Mouse (Mus musculus) CH12.LX (cell line): ENCODE results near the gene Ank2. TPM values are rescaled to one million over a fixed set of nuclear protein-coding genes. Genes with fewer than 3 reads are reported as not detected.

Source experiments
- DNase-seq: peaks from one replicate; pipeline ENCODE4 v3.0.0-alpha.2; 2013; ENCODE audit errors: extremely low read depth
- H3K27ac ChIP-seq: 2 replicates; pipeline ENCODE4 v1.5.1; 2012; ENCODE audit warnings: low read depth, mild to moderate bottlenecking, control low read depth, moderate library complexity; ENCODE audit not compliant: insufficient read depth
- H3K27me3 ChIP-seq: replicated peaks from 2 replicates; pipeline ENCODE3; 2012; ENCODE audit warnings: inconsistent platforms
- H3K36me3 ChIP-seq, 2 experiments: replicated peaks in 1 of 2; 2 replicates each; pipeline versions ENCODE3 to v1.6.1; 2012; ENCODE audit warnings: inconsistent platforms in 1 of 2, low read length in 1 of 2, mild to moderate bottlenecking in 1 of 2, mixed read lengths in 1 of 2, moderate library complexity in 1 of 2; ENCODE audit not compliant: control insufficient read depth in 1 of 2, insufficient read depth in 1 of 2
- H3K4me1 ChIP-seq, 2 experiments: 2 replicates each; pipeline ENCODE4 v1.6.1; 2012; ENCODE audit warnings: inconsistent platforms in 1 of 2, moderate library complexity in 1 of 2; ENCODE audit not compliant: insufficient read depth in 2 of 2, control insufficient read depth in 1 of 2
- H3K4me2 ChIP-seq: 2 replicates; pipeline ENCODE4 v1.6.1; 2012; ENCODE audit warnings: low read depth, mild to moderate bottlenecking, control low read depth; ENCODE audit not compliant: poor library complexity, insufficient read depth, severe bottlenecking
- H3K4me3 ChIP-seq, 3 experiments: fragments of 150-350 bp in 1 of 3; sonication (generic) in 1 of 3; replicated peaks in 1 of 3; 2 replicates each; pipeline versions ENCODE3 to v1.5.1; 2011 to 2012; ENCODE audit warnings: low read depth in 2 of 3, low read length in 2 of 3, mild to moderate bottlenecking in 2 of 3, moderate library complexity in 2 of 3, control low read depth in 1 of 3, improper control_type of control experiment in 1 of 3, inconsistent platforms in 1 of 3, mixed read lengths in 1 of 3; ENCODE audit not compliant: poor library complexity in 1 of 3
- H3K79me2 ChIP-seq: replicated peaks from 2 replicates; pipeline ENCODE4 v1.6.1; 2012; ENCODE audit warnings: mild to moderate bottlenecking, moderate library complexity; ENCODE audit not compliant: control insufficient read depth, poor library complexity, insufficient read depth, severe bottlenecking; ENCODE audit errors: extremely low read depth
- H3K9ac ChIP-seq: 2 replicates; pipeline ENCODE4 v1.6.1; 2012; ENCODE audit warnings: low read depth, mild to moderate bottlenecking, control low read depth, moderate library complexity; ENCODE audit not compliant: insufficient read depth
- H3K9me3 ChIP-seq: replicated peaks from 2 replicates; pipeline ENCODE3; 2012; ENCODE audit warnings: low read length, inconsistent platforms, mixed read lengths
- CHD1 ChIP-seq: IDR thresholded peaks from 2 replicates; pipeline ENCODE4 v1.6.1; 2012; ENCODE audit warnings: low read depth, low read length, improper control_type of control experiment, inconsistent platforms
- CTCF ChIP-seq, 2 experiments: IDR thresholded peaks in 1 of 2; conservative IDR thresholded peaks in 1 of 2; 2 replicates each; pipeline ENCODE4 v1.5.1; 2011 to 2012; ENCODE audit warnings: low read depth in 2 of 2, low read length in 2 of 2, improper control_type of control experiment in 1 of 2, inconsistent platforms in 1 of 2, mild to moderate bottlenecking in 1 of 2, moderate library complexity in 1 of 2
- E2F4 ChIP-seq: IDR thresholded peaks from 2 replicates; pipeline ENCODE4 v1.6.1; 2011; ENCODE audit warnings: low read depth, low read length, improper control_type of control experiment; ENCODE audit not compliant: insufficient replicate concordance
- ELF1 ChIP-seq: IDR thresholded peaks from 2 replicates; pipeline ENCODE4 v1.6.1; 2014; ENCODE audit warnings: low read depth, mild to moderate bottlenecking, inconsistent platforms, low read length, improper control_type of control experiment
- HCFC1 ChIP-seq: IDR thresholded peaks from 2 replicates; pipeline ENCODE4 v1.6.1; 2012; ENCODE audit warnings: low read depth, mild to moderate bottlenecking, inconsistent platforms, low read length, improper control_type of control experiment
- JUND ChIP-seq: conservative IDR thresholded peaks from 2 replicates; pipeline ENCODE4 v1.6.1; 2011; ENCODE audit warnings: low read depth, low read length, improper control_type of control experiment
- MAFK ChIP-seq: IDR thresholded peaks from 2 replicates; pipeline ENCODE4 v1.6.1; 2011; ENCODE audit warnings: low read length, improper control_type of control experiment; ENCODE audit not compliant: insufficient replicate concordance
- MAX ChIP-seq: IDR thresholded peaks from 2 replicates; pipeline ENCODE4 v1.6.1; 2011; ENCODE audit warnings: low read length, improper control_type of control experiment
- MAZ ChIP-seq: IDR thresholded peaks from 2 replicates; pipeline ENCODE4 v1.6.1; 2012; ENCODE audit warnings: low read depth, mild to moderate bottlenecking, inconsistent platforms, low read length, improper control_type of control experiment, moderate library complexity
- MEF2A ChIP-seq: IDR thresholded peaks from 2 replicates; pipeline ENCODE4 v1.6.1; 2014; ENCODE audit warnings: low read depth, mild to moderate bottlenecking, inconsistent platforms, low read length, improper control_type of control experiment, borderline replicate concordance
- MYC ChIP-seq: IDR thresholded peaks from 2 replicates; pipeline ENCODE4 v1.6.1; 2011; ENCODE audit warnings: low read depth, mild to moderate bottlenecking, improper control_type of control experiment, low read length
- POLR2A ChIP-seq: IDR thresholded peaks from 2 replicates; pipeline ENCODE4 v1.6.1; 2011; ENCODE audit warnings: low read depth, mild to moderate bottlenecking, improper control_type of control experiment, low read length
- RAD21 ChIP-seq: IDR thresholded peaks from 2 replicates; pipeline ENCODE4 v1.6.1; 2011; ENCODE audit warnings: low read depth, mild to moderate bottlenecking, low read length, improper control_type of control experiment, moderate library complexity
- SIN3A ChIP-seq: IDR thresholded peaks from 2 replicates; pipeline ENCODE4 v1.6.1; 2012; ENCODE audit warnings: low read length, improper control_type of control experiment, inconsistent platforms
- SMC3 ChIP-seq: IDR thresholded peaks from 2 replicates; pipeline ENCODE4 v1.6.1; 2011; ENCODE audit warnings: low read depth, low read length, improper control_type of control experiment
- TBP ChIP-seq: conservative IDR thresholded peaks from 2 replicates; pipeline ENCODE4 v1.6.1; 2011; ENCODE audit warnings: low read depth, low read length, improper control_type of control experiment
- TCF12 ChIP-seq: IDR thresholded peaks from 2 replicates; pipeline ENCODE4 v1.6.1; 2014; ENCODE audit warnings: low read depth, mild to moderate bottlenecking, inconsistent platforms, low read length, improper control_type of control experiment
- USF2 ChIP-seq: conservative IDR thresholded peaks from 2 replicates; pipeline ENCODE4 v1.6.1; 2011; ENCODE audit warnings: low read depth, low read length, improper control_type of control experiment
- ZC3H11A ChIP-seq: IDR thresholded peaks from 2 replicates; pipeline ENCODE4 v1.6.1; 2012; ENCODE audit warnings: low read depth, mild to moderate bottlenecking, inconsistent platforms, low read length, improper control_type of control experiment
- ZNF384 ChIP-seq: IDR thresholded peaks from 2 replicates; pipeline ENCODE4 v1.6.1; 2012; ENCODE audit warnings: low read depth, low read length, improper control_type of control experiment, inconsistent platforms
- dilution Hi-C: fragments of 300-500 bp; cut with MboI; formaldehyde crosslinking; loops from 2 replicates; pipeline ENCODE4 v1.14.3; 2020; ENCODE audit warnings: low sequenced_read_pairs; ENCODE audit not compliant: extremely low pct_unique_long_range_greater_than_20kb, extremely low pct_ligation_motif_present
- in situ Hi-C: fragments of 300-500 bp; cut with MboI; formaldehyde crosslinking; loops from 3 replicates; pipeline ENCODE4 v1.14.3; 2019; ENCODE audit warnings: low sequenced_read_pairs, low pct_ligation_motif_present, low pct_unique_long_range_greater_than_20kb, mixed read lengths
- polyA plus RNA-seq: library from polyadenylated mRNA; unstranded; fragments of >175 nt; gene quantifications from 2 replicates; pipeline ENCODE4 v1.2.1, GENCODE M21; 2012; ENCODE audit warnings: low read depth; ENCODE audit not compliant: insufficient read length
- total RNA-seq, 2 experiments: library from RNA; depleted of rRNA; stranded (reverse); fragments of 300-350 nt in 1 of 2; fragments of >200 nt in 1 of 2; gene quantifications; 2 replicates each; pipeline ENCODE4 v1.2.3; 2012 to 2014

Ank2 gene
- total and polyA plus RNA-seq, 3 experiments = 3.9 to 20.9 (median 12.2) TPM

- H3K79me2 ChIP-seq = no peaks in the 10 kb centered on the region
- no peak for DNase-seq
- H3K4me2 ChIP-seq = no peak overlapping the region
- peaks cover 0 to 3% of the 10 kb centered on the region in 2 experiments; a peak in 1 of 4 replicates for H3K4me1 ChIP-seq
- no peak overlapping the region for H3K9ac ChIP-seq
- H3K27me3 ChIP-seq = no peaks in the 10 kb centered on the region
- no peaks in the 10 kb centered on the region for H3K9me3 ChIP-seq
- no peak overlapping the region for H3K4me3 ChIP-seq
- dilution Hi-C loops (no loop called here), in situ Hi-C loops (loop anchor here (25.0 kb wide), 1 partner anchor 269 kb away; no protein-coding TSS in a partner anchor)
- H3K36me3 ChIP-seq = no peaks in the 10 kb centered on the region
- H3K27ac ChIP-seq = no peak overlapping the region
- no peak for TF ChIP-seq MAFK
- no peak for TF ChIP-seq TCF12
- TF ChIP-seq SIN3A = no peak
- TF ChIP-seq CHD1 = no peak
- no peak for TF ChIP-seq USF2
- TF ChIP-seq SMC3 = no peak
- TF ChIP-seq MEF2A = no peak
- TF ChIP-seq MYC = no peak
- no peak for TF ChIP-seq CTCF (conservative IDR thresholded peaks at IDR 0.05 in 1 of 2, IDR thresholded peaks at IDR 0.05 in 1 of 2; ENCODE audit: low read depth in 2 of 2, low read length in 2 of 2)
- TF ChIP-seq JUND = no peak
- no peak for TF ChIP-seq ZC3H11A
- TF ChIP-seq RAD21 = no peak
- no peak for TF ChIP-seq MAZ
- TF ChIP-seq MAX = no peak
- TF ChIP-seq ELF1 = no peak
- no peak for TF ChIP-seq HCFC1
- TF ChIP-seq ZNF384 = no peak
Measured at GRCm38 (mm10) chr3:127468569-127468968, 30.6 kb downstream of the Ank2 start.

GRCm38 (mm10) chr3:127463816-127464480 lies 35.2 kb downstream of the Ank2 start:
- peaks cover 0 to 9% of the 10 kb centered on the region in 2 experiments; a peak in 1 of 4 replicates for H3K4me1 ChIP-seq
- TF ChIP-seq CTCF (conservative IDR thresholded peaks at IDR 0.05 in 1 of 2, IDR thresholded peaks at IDR 0.05 in 1 of 2; ENCODE audit: low read depth in 2 of 2, low read length in 2 of 2) (no peak), USF2 (no peak), POLR2A (no peak), TBP (no peak), E2F4 (no peak)
- H3K36me3 ChIP-seq = no peaks in the 10 kb centered on the region
- H3K9ac ChIP-seq = no peak overlapping the region
- H3K9me3 ChIP-seq = no peaks in the 10 kb centered on the region
- no peaks in the 10 kb centered on the region for H3K27me3 ChIP-seq
- no peak for DNase-seq
- H3K4me3 ChIP-seq = no peak overlapping the region
- no peaks in the 10 kb centered on the region for H3K79me2 ChIP-seq
- in situ Hi-C loops (loop anchor here (25.0 kb wide), 1 partner anchor 273 kb away; no protein-coding TSS in a partner anchor), dilution Hi-C loops (no loop called here)
- no peak overlapping the region for H3K27ac ChIP-seq
- no peak overlapping the region for H3K4me2 ChIP-seq
